Mouse (Mus musculus) cerebellum, adult 11 months (tissue): Measurements from ENCODE around the gene Zcchc2.

Experiments
- DNase-seq: peaks from one replicate; pipeline ENCODE4 v3.0.0; 2022

Gene Zcchc2

DNA sequence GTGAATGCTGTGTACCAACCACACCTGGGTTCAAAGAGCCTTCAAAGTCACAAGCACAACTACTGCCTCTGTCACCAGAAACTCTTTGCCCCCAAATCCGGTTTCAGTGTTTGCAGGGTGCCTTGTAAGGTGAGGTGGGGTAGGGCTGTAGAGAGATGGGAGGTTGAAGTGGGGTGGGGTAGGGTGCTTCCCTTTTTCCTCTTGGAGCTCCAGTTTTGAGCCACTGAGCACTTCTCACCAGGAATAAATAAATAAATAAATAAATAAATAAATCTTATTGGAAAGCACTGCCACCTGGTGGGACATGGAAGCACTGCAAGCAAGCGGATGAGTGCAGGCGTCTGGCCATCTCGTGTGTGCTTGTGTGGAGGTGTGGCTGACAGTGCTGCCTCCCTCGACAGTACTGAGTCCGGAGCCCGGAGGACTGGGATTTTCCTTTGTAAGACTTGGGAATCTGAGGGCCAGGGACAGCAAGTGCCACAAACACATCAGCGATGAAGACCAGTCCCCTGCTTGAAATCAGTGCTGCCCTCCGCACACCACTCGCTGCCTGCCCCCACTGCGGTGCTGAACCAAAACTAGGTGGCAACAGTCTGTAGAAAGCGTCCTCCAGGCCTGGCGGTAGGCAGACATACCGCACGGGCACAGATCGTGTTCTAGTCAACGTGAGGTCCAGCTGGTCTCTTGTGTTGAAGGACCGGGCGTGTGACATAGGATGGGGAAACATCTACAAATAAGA is 46.8 kb downstream of the Zcchc2 start:
- peak; percentile 67 for DNase-seq

DNA sequence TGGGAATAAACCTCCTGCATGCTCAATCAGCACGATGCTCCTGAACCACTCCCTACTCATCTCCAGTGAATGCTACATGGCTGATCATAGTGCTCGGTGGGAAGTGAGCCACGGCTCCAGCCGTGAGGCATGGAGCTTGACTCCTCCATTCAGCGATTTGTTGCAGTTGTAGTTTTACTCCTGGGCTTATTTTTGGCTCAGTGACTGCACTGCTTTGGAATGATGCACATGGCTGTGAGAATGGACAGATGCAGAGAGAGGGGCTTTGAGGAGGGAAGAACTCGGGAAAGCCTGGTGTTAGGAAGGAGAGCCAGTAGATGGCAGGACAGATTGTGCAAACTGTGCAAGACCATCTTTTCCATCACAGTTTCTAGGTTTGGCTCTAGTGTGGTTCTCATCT is 49.1 kb downstream of the Zcchc2 start:
- DNase-seq = no peak

GRCm38 (mm10) chr1:106040271-106040670 is 50.1 kb downstream of the Zcchc2 start:
- no peak for DNase-seq

DNA sequence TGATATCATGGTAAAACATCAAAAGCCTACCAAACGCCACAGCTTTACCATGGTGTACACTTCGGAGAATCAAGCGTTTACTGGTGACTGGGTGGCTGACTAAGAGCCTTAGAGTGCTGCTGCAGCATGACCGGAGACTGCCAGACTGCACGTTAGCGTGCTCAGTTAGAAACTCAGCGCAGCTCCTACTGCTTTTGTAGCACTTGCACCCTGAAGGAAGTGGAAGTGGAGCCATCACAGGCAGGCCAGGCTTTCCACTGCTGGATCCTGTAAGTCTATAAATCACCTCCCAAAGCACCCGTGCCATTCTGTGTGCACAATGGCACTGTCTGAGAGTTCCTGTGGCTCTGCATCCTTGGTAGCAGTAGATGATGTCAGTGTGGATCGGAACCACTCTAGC is 52.0 kb downstream of the Zcchc2 start:
- DNase-seq = no peak

DNA sequence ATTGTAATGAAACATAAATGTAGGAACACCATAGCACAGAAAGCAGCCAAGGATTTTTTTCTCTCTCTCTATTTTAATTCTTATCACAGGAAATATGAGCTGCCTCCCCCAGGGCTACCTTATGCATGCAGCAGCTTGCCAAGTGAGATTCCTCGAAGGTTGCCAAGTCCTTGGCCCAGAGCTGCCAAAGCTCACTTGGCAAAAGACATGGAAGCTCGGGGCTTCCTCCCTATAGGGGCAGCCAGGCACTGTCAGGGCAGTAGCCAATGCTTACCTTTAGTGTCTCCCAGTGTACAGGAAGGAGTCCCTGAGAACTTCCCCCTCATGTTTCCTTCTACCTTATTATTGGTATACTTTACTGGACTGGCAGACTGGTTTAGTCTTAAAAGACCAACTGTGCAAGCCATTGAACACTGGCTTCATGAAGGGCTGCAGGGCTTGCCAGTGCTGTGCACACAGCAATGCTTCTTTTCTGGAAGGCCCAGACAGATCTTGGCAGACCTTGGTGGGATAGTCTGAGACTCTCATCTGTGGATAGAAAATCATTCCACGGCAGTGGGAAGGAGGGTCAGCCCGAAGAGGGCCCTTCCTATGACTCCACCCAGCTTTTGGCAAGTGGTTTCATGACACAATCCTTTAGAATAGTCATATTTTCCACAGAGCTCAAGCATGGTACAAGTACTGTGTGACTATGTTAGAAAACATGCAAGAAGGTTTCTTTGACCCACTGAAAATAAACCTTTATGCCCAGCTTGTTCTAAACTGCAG is 53.0 kb downstream of the Zcchc2 start:
- DNase-seq = peak; percentile 79

DNA sequence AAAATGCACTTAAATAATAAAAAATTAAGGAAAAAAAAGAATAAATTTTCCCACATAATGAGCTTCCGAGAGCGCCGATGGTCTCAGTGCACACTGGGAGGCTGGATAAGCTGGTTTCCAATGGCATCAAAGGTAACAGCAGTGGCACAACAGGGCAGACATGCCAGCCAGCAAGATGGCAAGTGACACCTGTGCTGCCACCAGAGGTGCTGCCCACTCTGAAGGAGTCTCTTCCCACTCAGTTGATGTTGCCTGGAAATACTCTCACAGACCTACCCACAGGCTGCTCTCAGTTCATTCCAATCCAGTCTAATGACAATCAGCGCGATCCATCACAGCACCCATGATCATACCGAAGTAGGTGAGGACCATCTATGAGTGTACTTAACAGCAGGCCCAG is 58.8 kb downstream of the Zcchc2 start:
- no peak for DNase-seq

- DNase-seq = no peak
Observed at GRCm38 (mm10) chr1:106054978-106055377, 64.8 kb downstream of the Zcchc2 start.

DNA sequence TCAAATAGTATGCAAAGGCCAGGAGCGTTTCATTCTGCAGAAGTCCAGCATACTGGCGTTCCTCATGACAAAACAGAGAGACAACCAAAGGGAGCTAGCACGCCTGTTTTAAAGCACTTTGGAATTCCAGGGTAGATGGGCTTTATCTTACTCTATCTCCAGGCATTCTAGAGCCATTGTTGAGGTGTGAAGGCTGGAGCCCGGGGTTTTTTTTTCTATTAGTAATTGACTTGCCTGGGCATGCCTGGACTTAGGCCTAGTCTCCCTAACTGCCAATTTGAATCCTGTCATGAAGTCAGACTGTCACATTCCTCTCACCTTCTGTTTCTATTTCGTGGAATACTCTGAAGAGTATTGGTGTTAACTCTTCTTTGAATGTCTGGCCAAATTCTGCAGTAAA is 68.1 kb downstream of the Zcchc2 start:
- no peak for DNase-seq

GRCm38 (mm10) chr1:106059516-106060277 is 69.5 kb downstream of the Zcchc2 start:
- no peak for DNase-seq

DNA sequence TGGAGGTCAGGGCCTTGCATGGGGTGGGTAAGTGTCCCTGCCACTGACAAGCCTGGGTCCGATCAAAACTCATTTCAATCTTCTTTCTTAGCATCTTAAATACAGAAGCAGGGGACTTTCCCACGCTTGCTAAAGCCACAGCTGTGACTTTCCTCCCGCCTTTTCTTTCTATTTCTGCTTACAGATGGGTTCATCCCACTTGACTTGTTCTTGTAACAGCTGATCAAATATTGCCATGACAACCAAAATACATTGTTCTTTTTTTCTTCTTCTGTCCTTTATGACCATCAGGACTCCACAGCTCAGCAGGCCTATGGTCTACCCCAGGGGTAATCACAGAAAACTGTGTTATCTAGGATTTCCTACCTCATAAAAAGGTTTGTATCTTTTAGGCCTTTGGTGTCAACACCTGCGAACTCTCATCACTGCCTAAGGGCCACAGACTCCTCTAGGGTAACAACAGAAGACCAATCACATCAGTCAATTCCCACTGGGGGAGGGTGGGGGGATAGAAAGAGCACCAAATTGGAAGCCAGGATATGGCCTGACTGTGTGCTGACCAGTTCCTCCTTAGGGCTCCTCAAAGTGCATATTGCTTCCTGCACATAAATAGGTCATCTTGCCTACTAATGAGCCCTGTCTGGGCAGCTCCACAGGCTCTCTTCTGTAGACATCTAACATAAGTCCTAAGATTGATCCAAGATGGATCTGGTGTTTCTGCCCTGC is 71.1 kb downstream of the Zcchc2 start:
- DNase-seq = no peak

DNA sequence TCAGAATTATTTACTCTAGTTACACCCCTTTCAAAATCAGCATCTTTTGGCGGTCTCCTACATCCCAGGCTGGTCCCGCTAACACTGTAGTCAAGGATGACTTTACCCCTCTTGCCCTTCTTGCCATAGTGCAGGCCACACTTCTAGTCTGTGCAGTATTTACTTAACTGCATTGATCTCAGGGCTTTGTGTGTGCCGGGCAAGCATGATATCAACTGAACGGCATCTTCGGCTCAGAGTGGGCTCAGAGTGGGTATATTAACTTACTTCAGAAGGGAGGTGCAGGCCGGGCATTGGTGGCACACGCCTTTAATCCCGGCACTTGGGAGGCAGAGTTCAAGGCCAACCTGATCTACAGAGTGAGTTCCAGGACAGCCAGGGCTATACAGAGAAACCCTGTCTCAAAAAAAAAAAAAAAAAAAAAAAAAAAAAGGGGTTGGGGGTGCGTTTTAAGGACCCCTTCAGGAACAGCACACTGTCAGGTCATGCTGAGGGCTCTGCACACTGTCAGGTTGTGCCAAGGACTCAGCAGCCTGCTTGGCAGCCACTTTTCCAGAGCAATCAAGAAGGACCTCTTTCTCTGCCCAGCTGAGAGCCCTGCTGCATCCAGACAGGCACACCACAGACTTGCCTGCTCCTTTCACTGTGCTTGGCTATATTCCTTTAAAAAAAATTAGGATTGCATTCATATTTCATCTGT is 72.8 kb downstream of the Zcchc2 start:
- no peak for DNase-seq

GRCm38 (mm10) chr1:106063591-106064170 is 73.5 kb downstream of the Zcchc2 start:
- DNase-seq = no peak

DNA sequence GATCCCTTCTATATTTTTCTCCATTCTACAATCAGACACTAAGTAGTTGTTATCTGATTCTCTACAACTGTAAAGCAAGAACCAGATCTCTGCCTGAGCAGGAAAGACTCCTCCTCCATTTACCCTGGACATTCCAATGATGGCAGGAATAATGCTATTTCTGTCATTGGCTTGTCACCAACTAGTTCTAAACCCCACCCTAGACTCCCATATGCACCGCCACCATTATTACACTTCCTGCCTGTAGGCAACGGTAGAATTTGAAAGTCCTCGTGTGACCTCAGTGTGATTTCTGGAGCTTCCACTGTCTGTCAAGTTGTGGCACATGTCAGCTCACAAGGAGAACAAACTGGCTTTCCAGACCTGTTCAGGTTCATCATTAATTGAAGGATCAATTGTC is 74.1 kb downstream of the Zcchc2 start:
- DNase-seq = no peak

GRCm38 (mm10) chr1:106064711-106065110 is 74.5 kb downstream of the Zcchc2 start:
- no peak for DNase-seq

- DNase-seq = no peak
Observed at GRCm38 (mm10) chr1:106065679-106066078, 75.5 kb downstream of the Zcchc2 start.

- DNase-seq = no peak
Observed at GRCm38 (mm10) chr1:106067306-106067705, 77.1 kb downstream of the Zcchc2 start.

GRCm38 (mm10) chr1:106069867-106070543 is 79.8 kb downstream of the Zcchc2 start:
- no peak for DNase-seq

- DNase-seq = no peak
Observed at GRCm38 (mm10) chr1:106070814-106071213, 80.6 kb downstream of the Zcchc2 start.

DNA sequence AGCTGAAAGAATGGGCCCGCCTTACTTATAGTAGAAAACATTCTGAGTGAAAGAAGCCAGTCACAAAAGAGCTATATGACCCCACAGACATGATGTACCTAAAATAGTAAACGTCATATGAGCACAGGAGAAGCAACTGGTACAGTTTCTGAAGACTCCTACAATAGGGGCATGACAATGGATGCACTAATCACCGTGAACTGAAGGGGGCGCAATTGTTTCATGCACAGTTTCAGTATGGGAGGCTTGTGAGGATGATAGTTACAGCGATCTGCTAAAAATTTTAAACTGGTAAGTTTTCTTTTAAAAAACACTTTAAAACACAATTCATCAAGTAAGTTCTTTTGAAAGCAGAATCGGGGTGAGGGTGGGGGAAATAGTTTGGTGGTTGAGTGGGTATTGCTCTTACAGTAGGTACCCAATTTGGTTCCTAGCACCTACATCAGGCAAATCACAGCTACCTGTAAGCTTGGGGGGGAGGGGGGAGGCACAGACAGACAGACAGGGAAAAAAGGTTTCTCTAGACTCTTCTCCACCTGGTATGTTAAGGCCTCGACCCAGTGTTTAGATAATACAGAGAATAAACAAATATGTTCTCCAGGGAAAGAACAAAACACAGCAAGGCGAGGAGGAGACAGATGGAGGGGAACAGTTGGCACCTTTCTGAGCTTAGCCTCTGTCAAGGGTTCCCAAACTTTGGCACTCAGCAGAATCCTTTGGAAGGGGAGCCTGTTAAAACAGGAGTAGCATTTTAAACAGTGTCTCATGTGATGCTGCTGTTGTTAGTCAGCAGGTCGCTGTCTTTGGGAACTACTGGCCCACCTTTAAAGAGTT is 81.2 kb downstream of the Zcchc2 start:
- peak; percentile 63 for DNase-seq

DNA sequence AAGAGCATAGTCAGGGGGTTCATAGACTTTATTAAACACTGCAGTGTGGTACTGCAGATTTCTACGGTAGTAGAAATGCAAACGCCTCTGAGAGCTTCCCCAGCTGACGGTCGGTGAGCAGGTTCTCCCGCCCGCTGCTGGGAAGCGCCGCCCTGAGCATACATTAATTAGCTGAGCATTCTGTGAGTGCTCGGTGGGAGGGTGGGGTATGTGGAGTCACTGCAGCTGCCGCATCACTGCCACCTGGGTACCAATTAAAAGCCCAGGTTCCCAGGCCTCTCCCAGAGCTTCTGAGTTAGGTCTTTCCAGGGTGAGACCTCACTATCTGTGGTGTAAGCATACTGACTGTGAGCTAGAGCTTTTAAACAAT is 81.8 kb downstream of the Zcchc2 start:
- DNase-seq = peak; percentile 8
